Mouse (Mus musculus) lung, adult 10 weeks (tissue): ENCODE measurements around the gene Btf3l4. TPM values are rescaled to one million over a fixed set of nuclear protein-coding genes. Genes with fewer than 3 reads are reported as not detected.

Experiments
- polyA plus RNA-seq: library from polyadenylated mRNA; stranded (reverse); fragments of 350-450 nt; fragmentation: Illumina TruSeq; extraction: RNeasy Lipid Tissue Mini Kit (QIAGEN cat#74804); gene quantifications from one replicate; pipeline ENCODE4 v1.2.3, GENCODE M21; 2014; ENCODE audit warnings: low read depth, low replicate concordance; ENCODE audit not compliant: insufficient read depth

Btf3l4 gene
- 72.7 TPM for polyA plus RNA-seq

DNA sequence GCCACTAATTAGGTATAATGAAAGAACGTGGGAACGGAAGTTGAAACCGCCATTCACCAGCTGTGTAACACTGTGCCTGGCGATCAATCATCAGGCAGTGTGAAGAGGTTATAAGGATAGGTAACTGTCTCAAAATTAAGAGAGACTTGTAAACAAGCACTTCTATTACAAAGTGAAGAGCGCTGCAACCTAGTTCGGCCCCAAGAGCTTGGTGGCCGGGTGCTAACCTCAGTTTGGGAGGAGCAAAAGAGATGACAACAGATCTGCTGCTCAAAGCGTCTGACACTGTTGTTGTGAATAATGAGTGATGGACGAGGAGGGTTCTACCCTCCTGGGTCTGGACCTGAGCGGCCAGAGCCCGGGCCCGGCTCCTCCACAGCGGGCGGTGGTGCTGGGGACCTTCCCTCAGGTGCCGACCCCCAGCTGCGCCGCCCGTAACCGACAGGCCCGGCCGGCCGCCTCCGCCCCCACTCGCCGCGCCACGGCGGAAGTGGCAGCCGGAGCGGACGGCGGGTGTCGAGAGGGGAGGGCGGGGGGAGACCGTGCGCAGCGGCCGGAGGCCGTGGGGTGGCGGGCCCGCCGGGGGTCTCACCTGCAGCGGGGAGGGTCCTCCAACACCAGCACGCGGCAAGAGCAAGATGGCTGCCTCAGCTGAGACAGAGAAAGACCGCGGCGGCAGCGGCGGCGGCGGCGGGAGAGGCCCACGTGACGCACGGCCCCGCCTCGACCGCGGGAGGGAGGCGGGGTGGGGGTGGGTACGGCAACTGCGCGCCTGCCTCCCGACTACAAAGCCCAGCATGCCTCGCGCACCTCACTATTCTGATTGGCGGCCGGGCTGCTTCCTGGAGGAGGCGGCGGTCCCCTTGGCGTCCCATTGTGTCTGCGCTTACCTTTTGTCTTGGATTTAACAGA, at the start of gene Btf3l4:
Gene Btf3l4 (minus strand): TSS at position 699 of the 912 bp plus-strand sequence.

GRCm38 (mm10) chr4:108878963-108879822, 45.8 kb upstream of the Btf3l4 start, which contains the start of gene Rab3b:
Gene Rab3b, plus strand, starts transcription at chr4:108879063.

GRCm38 (mm10) chr4:108848505-108848848, 15.1 kb upstream of the Btf3l4 start, which contains the start of gene A730015C16Rik:
Gene A730015C16Rik, minus strand, starts transcription at chr4:108848619.

GRCm38 (mm10) chr4:108847715-108848504, 14.5 kb upstream of the Btf3l4 start, which contains the start of gene Kti12:
Gene Kti12, plus strand, starts transcription at chr4:108847785.

GRCm38 (mm10) chr4:108834115-108834970, 929 bp upstream of the Btf3l4 start, which contains the start of gene Txndc12:
Gene Txndc12, plus strand, starts transcription at chr4:108834601.

GRCm38 (mm10) chr4:108780057-108780863, 53.2 kb downstream of the Btf3l4 start, which contains the start of gene Zfyve9:
Gene Zfyve9, minus strand, starts transcription at chr4:108780798.

Other genes with a start within 250 kb of the Btf3l4 start
- 16.9 TPM for gene Cc2d1b, start 213.7 kb downstream of the Btf3l4 start, polyA plus RNA-seq
- not detected for gene 3110021N24Rik, start 114.0 kb downstream of the Btf3l4 start, polyA plus RNA-seq
- gene Zfyve9, start 52.8 kb downstream of the Btf3l4 start, polyA plus RNA-seq: 7.8 TPM
- 45.3 TPM for gene Txndc12, start 987 bp upstream of the Btf3l4 start, polyA plus RNA-seq
- 18.8 TPM for gene Kti12, start 14.2 kb upstream of the Btf3l4 start, polyA plus RNA-seq
- gene A730015C16Rik, start 15.0 kb upstream of the Btf3l4 start, polyA plus RNA-seq: not detected
- gene Rab3b, start 45.4 kb upstream of the Btf3l4 start, polyA plus RNA-seq: 0.72 TPM
- 51.8 TPM for gene Nrd1, start 167.0 kb upstream of the Btf3l4 start, polyA plus RNA-seq